Mouse (Mus musculus): ENCODE measurements around the gene Slc25a25.

DNA sequence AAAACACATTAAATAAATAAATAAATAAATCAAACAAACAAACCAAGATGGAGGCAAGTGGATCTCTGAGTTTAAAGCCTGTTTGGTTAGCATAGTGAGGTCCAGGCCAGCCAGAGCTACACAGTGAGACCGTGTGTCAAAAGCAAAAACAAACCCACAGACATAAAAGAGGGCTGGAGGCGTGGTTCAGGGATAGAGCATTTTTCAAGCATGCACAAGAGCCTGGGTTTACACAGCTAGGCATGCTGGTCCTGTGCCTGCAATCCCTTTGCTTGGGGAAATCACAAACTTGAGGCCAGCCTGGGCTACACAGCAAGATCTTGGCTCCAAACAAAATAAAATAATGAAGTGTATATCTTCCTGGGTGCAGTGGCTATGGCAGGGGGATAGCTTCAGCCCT, 41.4 kb upstream of the Slc25a25 start:
- TF ChIP-seq CTCF (IDR thresholded peaks at IDR 0.05; ENCODE audit: low read depth) (no peak), EP300 (IDR thresholded peaks at IDR 0.05; ENCODE audit: low read depth) (no peak)

Measured in liver, postnatal 0 days (tissue).